Mouse (Mus musculus) kidney, postnatal 14 days (tissue): ENCODE measurements around the gene Lrrc32.
A peak's percentile ranks its signal among the peaks of the same experiment; 100 is the strongest.

Source experiments
- DNase-seq: peaks from one replicate; pipeline ENCODE4 v3.0.0; 2022; ENCODE audit warnings: mixed read lengths

Gene Lrrc32

DNA sequence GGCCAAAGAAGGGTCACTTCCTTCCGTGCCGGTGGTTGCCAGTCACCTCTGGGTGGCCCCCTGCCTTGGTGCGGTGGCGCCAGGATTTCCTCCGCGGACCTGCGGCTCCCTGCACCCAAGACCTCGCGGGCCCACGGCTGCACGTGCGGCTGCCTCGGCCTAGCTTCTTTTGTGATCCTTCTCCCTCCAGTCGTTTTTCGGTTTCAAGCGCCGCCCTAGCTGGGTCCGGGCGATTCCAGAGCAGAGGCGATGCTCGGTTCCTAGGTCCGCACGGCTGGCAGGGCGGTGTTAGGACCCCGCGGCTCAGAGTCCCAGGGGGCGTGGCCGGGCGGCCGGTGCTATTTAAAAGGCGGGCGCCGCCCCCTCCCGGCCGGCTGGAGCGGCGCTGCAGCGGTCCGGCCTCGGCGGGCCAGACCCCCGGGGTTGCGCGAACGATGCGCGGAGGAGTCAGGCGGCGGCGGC is 571 bp downstream of the Lrrc32 start:
- peak; percentile 91 for DNase-seq

DNA sequence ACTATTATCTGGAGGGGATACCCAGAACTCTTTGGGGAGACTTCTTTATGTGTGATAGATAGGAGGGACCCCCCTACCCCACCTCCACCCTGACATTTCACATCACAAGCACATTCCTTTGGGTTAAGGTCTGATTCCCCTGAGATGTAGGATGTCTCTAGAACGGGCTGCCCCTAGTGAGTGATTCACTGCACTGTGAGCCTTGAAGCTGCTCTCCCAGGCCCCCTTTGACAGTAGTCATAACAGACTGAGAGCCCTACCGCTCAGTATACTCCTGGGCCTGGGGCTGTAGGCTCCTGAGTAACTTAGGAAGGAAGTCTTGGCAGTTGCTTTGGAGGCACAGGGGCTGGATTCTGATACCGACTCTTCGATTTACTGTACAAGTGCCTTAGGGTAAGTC is 1.2 kb downstream of the Lrrc32 start:
- DNase-seq = no peak

DNA sequence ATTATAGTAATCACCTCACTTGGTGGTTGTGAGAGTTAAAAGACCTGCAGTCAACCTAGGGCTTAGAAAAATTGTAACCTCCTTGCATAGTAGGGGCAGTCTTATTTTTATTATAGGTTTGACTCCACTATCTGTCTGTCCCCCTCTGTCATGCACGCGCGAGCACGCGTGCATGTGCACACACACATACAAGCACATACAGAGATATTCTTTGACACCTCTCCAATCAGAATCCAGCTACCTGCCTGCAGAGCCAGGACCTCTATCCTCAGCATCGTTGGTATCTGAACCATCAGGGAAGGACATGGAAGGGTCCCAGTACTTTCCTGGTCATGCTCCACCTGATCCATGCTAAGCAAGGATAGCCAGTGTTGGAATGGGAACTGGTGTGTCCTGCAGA is 1.8 kb downstream of the Lrrc32 start:
- DNase-seq = no peak

DNA sequence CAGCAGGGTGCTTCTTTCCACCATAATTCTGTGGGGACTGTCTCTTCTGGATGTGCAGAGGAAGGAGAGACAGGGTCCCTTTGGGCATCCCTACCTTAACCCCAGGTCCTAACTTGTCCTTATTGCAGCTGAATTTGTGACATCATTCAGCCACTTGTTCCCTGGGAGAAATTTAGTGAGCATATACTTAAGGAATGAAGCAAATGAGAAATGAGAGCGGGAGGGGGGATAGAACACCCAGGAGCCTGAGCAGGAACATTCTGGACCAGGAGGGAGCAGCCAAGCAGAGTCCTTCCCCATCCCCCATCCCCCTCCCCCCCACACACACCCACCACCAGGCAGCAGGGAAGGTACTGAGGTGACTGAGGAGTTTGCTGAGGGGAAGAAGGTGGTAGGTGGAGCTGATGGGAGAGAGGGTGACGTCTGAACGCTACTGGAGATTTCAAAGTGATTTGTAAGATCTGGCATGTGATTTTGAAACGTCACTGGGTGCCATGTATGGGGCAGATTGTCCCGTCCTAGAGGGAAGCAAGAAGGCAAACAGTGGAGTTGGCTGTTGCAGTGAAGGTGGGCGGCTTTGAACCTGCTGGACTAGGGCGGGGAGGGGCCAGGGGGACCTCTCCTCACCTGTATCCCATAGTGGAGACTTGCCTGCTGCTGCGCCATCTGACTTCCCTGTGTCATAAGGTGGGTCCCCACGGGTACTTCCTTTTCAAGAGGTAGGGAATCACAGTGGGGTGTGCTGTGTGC is 2.5 kb downstream of the Lrrc32 start:
- no peak for DNase-seq

DNA sequence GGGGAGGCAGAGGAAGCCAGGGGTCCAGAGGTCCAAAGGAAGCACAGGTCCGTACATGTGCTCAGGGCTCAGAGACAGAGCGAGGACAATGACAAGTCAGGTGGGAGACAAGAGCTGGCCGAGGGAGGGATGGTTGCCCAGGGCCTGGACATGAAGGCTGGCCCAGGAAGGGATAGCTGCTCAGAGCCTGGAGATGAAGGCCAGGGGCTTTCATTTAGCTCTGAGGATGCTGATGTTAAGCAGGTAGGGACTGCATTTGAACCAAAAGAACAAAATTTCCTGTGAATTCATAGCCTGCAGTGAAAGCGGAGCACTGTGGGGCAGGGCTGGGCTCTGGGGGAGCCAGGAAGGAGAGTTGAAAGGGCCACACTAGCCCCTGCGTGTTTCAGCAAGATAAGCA is 3.2 kb downstream of the Lrrc32 start:
- DNase-seq = no peak

DNA sequence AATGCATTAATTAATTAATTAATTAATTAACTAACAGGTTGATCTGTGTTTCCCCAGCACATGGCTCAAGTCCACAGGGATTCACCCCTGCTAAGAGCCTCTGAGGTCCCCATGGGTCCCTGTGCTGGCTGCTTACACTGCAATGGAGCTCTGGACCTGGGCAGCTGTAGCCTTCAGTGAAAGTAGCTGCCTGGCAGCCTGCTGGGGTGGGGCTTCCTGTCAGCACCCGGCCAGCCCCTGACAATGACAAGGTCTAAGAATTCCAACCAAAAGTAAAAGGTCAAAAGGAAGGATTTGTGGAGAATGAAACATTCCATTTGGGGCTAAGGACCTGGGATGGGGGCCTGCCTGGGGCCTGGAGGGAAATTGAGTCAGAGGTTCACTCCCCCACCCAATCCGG is 4.2 kb downstream of the Lrrc32 start:
- peak; percentile 59 for DNase-seq

DNA sequence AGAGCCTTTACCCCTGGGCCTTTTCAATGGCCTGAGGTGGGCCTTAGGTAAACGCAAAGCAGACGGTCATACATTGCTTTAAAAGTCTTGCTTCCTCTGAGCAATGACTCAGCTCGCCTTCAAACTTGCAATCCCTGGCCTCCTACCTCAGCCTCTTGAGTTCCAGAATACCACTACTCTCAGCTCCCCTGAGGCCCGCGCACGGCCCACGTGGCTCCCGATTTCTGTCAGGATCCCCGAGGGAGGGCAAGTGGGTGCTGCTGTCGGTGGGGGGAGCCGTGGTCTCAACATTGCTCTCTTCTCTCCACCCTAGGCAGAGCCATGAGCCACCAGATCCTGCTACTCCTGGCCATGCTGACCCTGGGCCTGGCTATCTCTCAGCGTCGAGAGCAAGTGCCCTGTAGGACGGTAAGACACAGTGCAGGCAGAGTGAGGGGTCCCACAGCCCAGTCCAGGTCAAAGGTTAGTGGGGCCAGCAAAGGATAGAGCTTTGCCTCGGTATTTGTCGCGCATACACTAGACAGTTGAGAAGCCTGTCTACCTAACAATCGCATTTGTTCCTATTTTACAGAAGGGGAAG is 4.9 kb downstream of the Lrrc32 start:
- DNase-seq = no peak

DNA sequence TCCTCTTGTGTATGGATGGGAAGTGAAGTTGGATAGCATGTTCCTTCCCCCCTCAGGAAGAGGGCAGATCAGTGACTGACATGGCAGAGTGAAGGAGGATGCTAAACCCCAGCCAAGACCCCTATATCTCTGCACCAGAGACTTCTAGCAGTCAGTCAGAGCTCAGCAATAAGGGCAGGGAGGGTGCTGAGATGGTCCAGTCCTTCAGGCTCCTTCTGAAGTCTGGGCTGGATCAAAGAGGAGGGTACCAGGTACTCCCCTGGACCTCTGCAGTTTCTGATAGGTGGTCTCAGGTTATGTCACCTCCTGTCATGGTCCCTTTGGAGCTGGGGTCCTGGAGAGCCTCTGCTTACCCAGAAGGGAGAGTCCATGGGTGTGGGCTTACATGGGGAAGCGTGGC is 6.5 kb downstream of the Lrrc32 start:
- DNase-seq = no peak

DNA sequence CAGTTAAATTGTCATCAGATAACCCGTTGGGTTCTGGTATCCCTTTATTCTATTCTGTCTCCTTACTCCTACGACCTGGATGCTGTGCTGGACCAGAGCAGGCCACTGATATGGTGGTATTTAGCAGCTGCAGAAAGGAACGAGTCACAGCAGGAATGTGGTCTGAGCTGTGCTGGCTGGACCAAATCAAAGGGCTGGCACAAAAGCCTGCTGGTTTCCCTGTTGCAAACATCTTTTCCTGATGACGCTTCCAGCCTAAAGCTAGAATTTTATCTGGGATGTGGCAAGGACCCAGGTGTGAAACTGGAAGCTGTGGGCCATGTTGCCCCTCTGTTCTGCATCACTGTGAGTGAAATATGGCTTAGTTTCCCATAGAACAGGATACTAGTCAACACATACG is 8.4 kb downstream of the Lrrc32 start:
- no peak for DNase-seq

DNA sequence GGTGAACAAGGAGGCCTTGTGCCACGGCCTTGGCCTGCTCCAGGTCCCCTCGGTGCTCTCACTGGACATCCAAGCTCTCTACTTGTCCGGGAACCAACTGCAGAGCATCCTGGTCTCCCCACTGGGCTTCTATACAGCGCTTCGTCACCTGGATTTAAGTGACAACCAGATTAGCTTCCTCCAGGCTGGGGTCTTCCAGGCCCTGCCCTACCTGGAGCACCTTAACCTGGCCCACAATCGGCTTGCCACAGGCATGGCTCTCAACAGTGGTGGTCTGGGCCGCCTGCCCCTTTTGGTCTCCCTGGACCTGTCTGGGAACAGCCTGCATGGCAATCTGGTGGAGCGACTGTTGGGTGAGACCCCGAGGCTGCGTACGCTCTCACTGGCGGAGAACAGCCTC is 9.0 kb downstream of the Lrrc32 start:
- DNase-seq = no peak

DNA sequence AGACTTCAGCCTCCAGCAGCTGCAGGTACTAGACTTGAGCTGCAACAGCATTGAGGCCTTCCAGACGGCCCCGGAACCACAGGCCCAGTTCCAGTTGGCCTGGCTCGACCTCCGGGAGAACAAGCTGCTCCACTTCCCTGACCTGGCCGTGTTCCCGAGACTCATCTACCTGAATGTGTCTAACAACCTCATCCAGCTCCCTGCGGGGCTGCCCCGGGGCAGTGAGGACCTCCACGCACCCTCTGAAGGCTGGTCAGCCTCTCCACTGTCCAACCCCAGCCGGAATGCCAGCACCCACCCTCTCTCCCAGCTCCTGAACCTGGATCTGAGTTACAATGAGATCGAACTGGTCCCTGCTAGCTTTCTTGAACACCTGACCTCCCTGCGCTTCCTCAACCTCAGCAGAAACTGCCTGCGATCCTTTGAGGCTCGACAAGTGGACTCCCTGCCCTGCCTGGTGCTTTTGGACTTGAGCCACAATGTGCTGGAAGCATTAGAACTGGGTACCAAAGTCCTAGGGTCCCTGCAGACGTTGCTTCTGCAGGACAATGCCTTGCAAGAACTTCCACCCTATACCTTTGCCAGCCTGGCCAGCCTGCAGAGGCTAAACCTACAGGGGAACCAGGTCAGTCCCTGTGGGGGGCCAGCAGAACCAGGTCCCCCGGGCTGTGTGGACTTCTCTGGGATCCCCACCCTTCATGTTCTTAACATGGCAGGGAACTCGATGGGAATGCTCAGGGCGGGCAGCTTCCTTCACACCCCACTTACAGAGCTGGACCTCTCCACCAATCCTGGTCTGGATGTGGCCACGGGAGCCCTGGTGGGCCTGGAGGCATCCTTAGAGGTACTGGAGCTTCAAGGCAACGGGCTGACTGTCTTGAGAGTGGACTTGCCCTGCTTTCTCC is 9.8 kb downstream of the Lrrc32 start:
- no peak for DNase-seq

DNA sequence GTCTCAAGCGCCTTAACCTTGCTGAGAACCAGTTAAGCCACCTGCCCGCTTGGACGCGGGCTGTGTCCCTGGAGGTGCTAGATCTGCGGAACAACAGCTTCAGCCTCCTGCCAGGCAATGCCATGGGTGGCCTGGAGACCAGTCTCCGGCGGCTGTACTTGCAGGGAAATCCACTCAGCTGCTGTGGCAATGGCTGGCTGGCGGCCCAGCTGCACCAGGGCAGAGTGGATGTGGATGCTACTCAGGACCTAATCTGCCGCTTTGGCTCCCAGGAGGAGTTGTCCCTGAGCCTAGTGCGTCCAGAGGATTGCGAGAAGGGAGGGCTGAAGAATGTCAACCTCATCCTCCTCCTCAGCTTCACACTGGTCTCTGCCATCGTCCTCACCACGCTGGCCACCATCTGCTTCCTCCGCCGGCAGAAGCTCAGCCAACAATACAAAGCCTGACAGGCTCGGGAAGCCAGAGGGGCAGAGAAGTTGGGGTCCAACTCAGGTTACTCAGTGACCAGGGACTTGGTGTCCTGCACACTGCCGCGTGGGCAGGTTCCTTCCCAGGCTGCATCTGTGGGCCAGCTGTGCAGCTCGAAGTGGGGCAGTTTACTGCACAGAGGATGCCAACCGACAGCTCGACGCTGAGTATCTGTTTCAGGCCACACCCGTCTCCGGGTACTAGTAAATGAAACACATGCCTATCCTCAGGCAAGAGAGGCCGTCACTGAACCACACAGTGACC is 10.6 kb downstream of the Lrrc32 start:
- no peak for DNase-seq

DNA sequence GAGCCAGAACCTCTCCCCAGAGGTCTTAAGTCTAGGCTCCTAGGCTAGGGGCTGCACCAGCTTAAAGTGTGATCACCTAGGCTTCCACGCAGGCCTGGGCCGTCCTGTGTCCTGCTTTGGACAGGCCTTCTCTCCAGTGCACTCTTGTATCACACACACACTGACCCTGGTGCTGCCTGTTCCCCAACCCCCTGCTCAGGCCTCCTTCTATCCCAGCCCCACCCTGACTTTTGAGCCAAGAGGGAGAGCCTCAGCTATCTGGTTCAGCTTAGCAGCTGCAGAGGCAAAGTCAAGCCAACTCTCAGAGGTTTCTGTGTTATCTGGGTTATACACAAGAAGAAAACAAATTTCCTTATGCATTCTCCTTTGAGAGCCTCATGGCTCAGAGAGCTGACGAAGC is 11.4 kb downstream of the Lrrc32 start:
- peak; percentile 62 for DNase-seq

DNA sequence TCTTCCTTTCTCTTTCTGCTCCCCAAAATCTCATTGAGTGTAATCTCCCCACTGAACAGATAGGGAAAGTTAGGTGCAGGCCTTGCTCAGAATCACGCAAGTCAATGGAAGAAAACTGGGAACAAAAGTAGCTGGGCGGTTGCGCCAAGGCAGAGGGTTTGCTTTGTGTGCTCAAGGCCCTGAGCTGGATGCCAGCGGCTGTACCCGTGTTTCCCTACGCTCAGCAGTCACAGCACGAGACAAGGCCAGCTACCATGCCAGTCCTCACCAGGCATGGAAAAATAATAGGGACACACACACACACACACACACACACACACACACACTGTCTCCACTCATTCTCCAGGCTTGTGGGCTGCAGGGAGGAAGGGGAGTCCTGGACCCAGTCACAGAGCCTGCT is 12.0 kb downstream of the Lrrc32 start:
- no peak for DNase-seq

DNA sequence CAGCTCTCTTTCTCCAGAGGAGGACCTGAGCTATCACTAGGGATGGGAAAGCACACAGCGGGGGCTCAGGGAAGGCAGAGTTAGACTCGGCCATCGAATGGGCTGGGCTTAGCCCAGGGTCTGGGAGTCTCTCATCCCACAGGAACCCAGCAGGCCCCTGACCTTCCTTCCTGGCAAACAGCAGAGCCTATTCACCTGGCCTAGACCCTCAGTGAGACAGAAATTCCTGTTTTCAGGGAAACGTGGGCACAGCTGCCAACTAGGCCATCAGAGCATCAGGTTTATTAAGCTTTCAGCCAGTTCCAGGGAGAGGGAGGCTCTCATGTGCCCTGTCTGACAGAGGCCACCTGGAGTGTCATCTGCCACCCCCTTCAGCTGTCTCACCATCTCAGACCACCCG is 13.8 kb downstream of the Lrrc32 start:
- DNase-seq = no peak

DNA sequence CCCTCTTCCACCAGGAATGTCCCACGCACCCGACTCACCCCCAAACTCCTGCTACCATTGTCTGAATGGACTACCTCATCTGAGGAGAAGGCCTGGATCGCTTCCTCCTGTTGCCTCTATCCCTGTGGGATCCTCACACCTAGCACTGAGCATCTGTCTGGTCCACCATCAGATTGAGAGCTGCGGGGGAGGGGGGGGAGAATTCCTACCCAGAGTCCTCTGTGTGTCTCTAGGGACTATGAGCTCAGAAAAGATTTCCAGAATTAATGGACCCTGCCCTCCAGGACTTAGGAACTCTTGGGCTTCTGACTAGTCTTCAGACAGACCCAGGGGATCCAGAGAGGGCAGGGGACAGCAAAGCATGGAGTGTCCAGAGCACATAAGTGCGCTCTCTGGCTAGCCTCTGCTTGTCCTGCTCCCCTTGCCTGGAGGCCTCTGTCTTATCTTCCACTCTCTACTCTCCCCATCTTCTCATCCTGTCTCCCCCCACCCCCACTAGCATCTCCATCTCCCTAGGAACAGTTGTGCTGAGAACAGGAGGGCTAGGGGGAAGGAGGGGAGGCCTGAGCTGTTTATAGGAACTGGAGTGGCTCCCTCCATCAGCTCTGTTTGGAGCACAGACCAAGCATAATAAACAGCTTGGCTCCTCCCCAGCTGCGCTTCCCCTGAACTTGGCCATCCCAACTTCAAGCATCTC is 15.0 kb downstream of the Lrrc32 start:
- peak; percentile 71 for DNase-seq

DNA sequence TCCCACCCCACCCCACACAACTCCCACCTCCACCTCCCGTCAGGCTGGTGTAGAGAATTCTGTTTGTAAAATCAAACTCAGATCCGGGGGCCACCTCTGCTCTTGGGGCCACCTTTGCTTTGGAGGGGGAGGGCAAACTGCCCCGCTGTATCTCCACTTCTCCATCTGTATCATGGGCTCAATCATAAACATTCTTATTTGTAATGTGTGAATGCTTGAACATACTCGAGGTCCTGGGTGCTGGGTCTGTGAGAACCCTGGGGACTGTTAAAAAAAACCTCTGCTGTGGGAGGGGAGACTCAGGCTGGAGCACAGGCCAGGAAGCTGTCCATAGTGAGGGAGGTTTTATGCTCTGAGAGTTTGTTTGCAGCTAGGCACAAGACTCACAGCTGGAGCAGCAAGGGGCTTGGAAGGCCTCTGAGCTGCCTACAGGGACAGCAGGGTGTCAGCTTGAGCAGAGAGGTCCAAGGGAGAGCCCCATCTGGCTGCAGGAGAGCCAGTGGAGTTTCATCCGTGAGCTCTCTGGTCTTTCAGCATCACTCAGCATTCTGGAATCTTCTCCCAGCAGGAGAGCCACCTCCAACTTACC is 15.7 kb downstream of the Lrrc32 start:
- peak; percentile 49 for DNase-seq

DNA sequence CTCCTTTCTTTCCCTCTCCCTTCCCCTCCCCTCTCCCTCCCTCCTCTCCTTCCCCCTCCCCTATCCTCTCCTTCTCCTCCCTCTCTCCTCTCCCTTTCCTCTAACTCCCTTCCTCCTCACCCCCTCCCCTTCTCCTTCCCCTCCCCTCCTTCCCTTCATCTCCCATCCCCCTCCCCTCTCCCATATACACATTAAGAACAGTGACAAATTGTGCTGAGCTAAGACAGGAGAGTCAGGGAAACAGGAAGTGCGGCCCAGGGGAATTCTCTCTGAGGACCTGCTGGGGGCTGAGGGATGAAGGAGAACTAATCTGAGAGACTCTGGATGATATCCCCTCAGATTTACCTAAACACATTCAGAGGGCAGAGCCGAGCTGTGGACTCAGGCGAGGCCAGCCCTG is 16.6 kb downstream of the Lrrc32 start:
- DNase-seq = no peak

DNA sequence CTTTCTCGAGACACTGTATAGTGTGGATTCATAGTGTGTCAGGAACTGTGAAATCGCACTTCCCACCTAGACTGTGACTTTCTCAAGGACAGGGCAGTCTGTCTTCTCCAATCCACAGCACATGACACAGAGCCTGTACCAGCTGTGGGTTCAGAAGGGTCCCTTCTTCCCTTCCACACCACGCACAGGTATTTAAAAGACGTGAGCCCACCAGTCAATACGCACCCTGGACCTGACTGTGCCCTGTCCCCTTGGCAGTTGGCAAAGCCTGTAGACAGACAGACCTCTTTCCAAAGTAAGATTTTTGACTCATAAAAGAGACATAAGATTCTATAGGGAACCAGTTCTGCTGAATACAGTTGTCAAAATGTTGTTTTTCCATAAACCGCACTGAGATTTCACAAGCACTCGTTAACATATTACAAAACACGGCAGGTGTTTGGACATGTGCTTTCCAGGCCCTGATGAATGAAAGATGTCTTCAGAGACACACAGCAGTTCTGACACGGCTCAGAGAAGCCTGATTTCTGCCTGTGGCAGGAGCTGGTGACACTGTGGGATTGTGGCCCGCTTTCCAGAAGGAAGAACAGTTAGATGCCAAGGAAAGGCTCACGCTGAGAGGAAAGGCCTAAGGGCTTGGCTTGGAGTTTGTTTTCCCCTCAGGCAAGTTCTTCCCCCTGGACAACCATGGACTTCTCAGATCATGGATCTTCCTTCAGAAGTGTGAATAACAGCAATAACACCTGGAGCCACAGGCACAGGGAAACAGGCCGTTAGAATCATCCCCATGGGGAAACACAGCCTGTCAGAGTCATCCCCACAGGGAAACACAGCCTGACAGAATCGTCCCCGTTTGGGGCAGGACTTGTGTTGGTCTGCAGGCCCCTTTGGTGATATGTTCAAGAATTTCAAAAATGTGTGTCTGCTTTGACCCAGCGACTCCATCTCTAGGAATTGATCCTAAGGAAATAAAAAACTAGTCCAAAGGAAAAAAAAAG is 22.2 kb downstream of the Lrrc32 start:
- DNase-seq = no peak

DNA sequence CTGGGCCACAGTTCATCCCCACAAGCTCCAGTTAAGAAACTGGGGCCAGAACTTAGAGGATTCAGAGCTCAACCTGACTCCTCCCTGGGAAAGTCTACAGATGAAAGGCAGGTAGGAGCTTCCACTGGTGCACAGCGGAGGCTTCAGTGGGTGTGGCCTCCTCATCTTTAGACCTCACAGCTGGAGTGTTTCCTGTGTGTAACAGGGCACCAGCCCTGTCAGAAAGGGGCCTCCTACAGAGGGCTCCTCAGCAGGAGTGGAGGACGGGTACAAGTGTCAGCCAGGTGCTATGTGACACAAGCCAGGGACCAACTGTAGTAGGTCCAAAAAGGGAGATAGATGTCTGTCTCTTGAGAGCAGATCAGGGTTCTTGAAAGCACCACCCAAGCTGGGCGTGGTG is 24.2 kb downstream of the Lrrc32 start:
- DNase-seq = no peak

DNA sequence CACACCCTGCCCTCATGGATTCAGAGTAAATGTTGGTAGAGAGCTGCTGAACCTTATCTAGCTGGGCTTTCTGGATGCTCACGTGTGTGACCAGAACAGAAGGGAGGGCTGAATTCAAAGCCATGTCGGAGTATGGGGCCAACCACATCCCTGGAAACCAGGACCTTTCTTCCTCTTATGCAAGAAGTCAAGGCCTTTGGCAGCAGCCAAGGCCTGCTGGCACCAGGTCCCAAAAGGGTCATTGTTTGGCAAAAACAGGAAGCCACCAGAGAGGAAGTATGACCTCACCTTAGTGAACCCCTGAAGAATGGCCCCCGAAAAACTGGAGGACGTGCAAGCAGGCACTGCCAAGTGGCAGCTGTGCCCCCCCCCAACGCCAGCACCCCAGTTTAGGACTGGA is 33.5 kb downstream of the Lrrc32 start:
- peak; percentile 53 for DNase-seq
